Mouse (Mus musculus) lung, postnatal 0 days (tissue): ENCODE data around the gene Cnot2.
A peak's percentile ranks its signal among the peaks of the same experiment; 100 is the strongest.

ENCODE experiments used
- CTCF ChIP-seq: IDR thresholded peaks from 2 replicates; pipeline ENCODE4 v1.5.1; 2016; ENCODE audit warnings: antibody characterized with exemption, mild to moderate bottlenecking
- EP300 ChIP-seq: IDR thresholded peaks from 2 replicates; pipeline ENCODE4 v1.6.1; 2016; ENCODE audit warnings: antibody characterized with exemption, mild to moderate bottlenecking, control low read depth

GRCm38 (mm10) chr10:116537495-116537894, 43.8 kb downstream of the Cnot2 start:
- no peak for TF ChIP-seq CTCF
- peak; percentile 95 for TF ChIP-seq EP300
